Mouse (Mus musculus) layer of hippocampus, postnatal 14 days (tissue): Measurements from ENCODE around the gene Pars2. TPM values are rescaled to one million over a fixed set of nuclear protein-coding genes. Genes with fewer than 3 reads are reported as not detected.

Experiments used
- DNase-seq, 2 experiments: peaks; one replicate each; pipeline ENCODE4 v3.0.0; 2021 to 2022; ENCODE audit warnings: low spot score in 2 of 2, mixed read lengths in 1 of 2
- total RNA-seq, 2 experiments: library from RNA; stranded (reverse); gene quantifications; 2 replicates each; pipeline ENCODE4 v1.2.3; 2021

Gene Pars2
- total RNA-seq, 2 experiments from 2014 or later: 6.8 to 7.3 TPM

- DNase-seq: peak in 1 of 2 experiments; percentile 49
These were observed 17.4 kb upstream of the Pars2 start for GRCm38 (mm10) chr4:106633281-106634085.

- no peak for DNase-seq
These were observed 16.8 kb upstream of the Pars2 start for GRCm38 (mm10) chr4:106634086-106634479.

DNA sequence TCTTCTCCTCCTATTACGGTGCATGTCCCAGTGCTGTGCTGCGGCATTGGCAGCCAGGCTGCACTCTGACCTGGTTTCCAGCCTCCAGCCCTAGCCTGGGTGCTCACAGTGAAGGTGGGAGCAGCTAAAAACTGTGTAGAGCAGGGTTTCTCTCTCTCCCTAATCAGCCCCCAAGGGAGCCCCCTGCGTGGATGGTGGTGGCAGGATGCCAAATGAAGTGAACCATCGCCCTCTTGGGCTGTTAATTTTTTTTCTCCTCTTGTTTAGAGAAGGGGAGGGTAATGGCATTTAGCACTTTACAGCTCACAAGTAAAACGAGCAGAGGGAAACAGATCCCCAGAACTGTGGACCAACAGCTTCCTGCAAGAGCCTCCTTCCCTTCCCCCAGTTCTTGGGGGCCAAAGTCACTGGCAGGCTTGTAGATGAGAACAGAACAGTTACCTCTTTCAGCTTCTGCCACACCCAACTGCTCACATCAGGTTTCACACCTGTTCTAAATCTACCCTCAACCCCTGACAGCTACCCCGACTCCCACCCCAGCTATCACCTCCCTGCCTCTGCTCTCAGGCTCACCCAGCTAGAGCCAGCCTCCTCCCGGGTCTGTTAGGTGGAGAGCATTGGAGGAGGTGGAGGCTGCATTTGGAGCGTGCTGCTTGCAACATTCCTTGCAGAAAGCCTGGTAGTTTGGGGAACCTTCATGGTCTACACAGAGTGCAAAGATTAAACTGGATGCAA is 7.2 kb upstream of the Pars2 start:
- no peak for DNase-seq

DNA sequence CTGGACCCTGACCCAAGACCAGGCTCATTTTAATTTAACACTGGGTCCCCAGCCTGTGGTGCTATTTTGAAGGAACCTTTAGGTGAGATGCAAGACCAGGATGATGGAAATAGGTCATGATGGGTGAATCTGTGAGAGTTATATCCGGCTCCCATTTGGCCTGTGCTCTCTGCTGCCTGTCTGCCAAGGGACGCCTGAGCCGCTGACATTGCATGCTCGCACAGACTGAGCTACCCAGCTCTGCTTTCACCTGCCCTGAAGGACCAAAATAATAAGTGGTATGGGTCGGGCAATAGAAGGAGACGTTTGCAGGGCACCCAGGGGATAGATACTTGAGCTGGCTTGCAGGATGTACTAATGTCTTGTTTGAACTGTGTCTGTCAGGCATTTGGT is 6.7 kb upstream of the Pars2 start:
- DNase-seq: no peak

- no peak for DNase-seq
These were observed 5.1 kb upstream of the Pars2 start for GRCm38 (mm10) chr4:106645797-106646196.

- DNase-seq: no peak
These were observed 3.7 kb upstream of the Pars2 start for GRCm38 (mm10) chr4:106647137-106647536.

DNA sequence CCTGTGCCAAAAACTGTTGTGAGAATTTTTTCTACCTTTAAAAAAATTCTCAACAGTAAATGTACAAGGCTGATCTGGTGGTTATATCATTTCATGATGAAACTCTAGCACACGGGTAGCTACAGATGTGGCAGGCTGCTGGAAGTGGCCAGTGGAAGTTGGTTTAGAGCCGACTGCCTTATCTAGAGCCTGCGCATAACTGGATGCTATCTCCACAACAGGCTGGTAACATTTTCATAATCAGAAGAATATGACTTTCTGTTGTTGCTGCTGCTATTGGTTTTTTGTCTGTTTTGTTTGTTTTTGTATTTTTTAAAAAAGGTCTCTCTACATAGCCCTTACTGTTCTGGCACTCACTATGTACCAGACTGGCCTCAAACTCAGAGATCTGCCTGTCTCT is 1.7 kb downstream of the Pars2 start:
- no peak for DNase-seq

DNA sequence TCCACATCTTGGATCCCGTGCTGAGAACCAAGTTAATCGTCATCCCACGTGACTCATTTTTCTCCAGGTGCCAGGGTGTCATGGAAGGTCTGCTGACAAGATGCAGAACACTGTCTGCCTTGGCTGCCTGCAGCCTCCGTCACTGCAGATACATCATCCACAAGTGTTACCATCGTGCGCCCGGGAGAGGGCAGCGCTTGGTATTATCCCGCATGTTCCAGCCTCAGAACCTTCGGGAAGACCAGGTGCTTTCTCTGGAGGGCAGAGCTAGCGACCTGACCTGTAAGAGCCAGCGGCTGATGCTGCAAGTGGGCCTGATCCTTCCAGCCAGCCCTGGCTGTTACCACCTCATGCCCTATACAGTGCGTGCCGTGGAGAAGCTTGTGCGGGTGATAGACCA is 2.2 kb downstream of the Pars2 start:
- no peak for DNase-seq

DNA sequence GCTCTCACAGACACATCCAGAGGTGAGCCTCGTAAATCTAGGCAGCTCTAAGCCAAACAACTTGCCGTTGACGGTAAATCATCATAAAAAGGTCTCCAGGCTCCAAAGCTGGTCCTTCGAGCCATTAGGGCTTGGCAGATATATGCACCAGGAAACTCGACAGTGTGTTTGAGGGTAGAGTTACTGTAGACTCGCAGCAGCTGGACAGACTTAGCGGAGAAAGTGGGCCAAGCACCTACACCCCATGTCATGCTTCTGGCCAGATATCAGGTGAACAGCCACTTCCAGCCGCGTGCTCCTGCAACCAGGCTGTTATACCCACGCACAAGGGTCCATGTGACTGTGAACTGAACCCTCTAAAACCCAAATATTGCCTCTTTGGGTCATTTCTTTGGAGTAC is 4.8 kb downstream of the Pars2 start:
- no peak for DNase-seq

- DNase-seq: no peak
These were observed 13.1 kb downstream of the Pars2 start for GRCm38 (mm10) chr4:106663956-106664470.

GRCm38 (mm10) chr4:106664697-106665096 is 13.8 kb downstream of the Pars2 start:
- DNase-seq: no peak

GRCm38 (mm10) chr4:106665269-106665668 is 14.4 kb downstream of the Pars2 start:
- DNase-seq: no peak

DNA sequence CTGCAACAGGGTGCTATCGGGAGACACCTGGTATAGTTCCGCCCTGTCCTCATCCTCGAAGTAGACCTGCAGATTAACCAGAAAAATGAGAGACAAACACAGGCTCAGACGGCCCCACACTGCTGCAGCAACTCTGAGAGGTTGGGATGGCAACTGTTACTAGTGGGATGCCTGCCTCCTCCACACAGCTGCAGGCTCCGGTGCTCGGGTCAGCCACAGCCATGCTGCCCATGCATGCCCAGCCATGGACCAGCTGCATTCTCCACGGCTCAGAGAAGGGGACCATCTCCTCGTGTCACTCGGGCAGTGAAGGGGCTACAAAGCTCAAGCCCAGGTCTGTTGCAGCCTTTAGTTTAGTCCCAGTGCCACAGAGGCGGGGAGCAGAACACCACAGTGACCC is 14.8 kb downstream of the Pars2 start:
- DNase-seq: no peak

DNA sequence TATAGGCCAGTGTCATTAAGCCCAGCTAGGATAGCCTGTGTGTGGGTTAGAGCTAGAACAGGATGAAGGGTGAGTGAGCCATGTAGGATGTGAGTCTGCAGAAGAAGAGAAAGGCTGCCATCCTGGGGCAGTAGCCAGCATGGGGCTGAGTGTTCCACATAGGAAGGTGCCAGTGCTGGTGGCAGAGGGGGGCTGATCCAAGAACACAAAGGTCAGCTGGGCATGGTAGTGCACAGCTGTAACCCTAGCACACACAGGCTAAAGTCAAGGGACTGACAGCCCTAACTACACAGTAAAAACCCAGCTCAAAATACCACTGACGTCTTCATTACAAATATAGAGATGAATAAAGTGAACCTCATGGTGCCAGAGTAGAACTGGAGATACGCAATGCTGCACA is 15.7 kb downstream of the Pars2 start:
- no peak for DNase-seq

GRCm38 (mm10) chr4:106676749-106677148 is 25.9 kb downstream of the Pars2 start:
- DNase-seq: no peak

GRCm38 (mm10) chr4:106678442-106679118 is 27.7 kb downstream of the Pars2 start, which contains the start of gene Ttc4:
TSS of gene Ttc4 (minus strand) at chr4:106678944.
- peak; percentile 78 to 85 for DNase-seq

DNA sequence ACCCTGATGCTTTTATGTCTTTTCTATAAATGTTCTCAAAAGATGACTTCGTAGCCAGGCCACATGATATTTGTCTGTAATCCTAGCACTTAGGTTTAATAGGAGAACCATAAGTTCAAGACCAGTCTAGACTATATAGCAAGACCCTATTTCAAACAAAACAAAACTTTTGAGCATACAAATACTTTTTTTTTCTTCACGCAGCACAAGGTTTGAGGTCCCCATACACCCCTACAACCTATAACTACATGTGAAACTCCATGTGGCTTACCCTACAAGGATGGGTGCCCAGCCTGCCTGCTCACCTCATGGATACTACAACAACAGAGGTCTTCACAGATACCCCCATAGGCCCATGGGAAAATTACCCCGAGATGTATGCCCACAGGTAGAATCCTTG is 28.3 kb downstream of the Pars2 start:
- no peak for DNase-seq

DNA sequence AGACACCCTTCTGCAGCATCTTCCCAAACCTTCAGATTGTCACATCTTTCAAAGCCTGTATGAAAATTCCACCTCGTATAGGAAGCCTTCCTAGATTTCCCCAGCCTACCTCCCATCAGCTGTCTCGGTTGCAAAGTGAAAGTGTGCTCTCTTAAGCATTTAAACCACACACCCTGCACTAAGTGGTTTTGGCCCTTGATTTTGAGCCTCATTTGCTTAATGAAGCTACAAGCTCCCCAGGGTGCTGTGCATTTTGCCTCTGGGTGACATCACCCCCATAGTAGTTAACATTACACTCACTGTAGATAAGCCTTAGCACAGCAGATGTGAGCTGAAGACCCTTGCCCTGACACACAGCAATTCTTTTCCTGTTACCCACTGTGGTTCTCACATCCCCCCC is 30.1 kb downstream of the Pars2 start:
- no peak for DNase-seq

DNA sequence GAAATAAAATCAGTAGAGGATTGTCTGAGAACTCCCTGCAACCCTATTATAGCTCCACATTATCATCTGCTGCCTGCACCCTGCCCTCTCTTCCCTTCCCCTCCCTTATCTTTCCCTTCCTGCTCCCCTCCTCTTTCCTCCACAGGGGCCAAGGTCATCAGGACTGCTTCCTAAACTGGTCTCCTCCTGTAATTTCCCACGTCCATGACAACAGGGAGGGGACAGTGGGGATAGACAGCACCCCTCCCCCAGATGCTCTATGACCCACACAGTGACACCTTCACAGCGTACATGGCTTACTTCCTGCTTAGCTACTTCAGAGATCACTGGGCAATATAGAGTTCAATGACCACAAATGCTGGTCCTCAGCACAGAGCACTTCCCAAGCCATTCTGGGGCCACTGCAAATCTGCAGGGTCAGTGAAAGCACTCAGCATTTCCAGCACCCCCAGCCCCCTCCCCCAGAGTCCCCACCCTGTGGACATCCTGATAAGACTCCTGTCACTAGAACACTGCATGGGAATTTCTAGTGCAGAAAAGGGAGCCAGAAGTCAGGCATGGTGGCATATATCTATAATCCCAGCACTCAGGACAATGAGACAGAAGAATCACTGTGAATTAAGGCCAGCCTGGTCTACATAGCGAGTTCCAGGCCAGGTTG is 37.9 kb downstream of the Pars2 start:
- DNase-seq: no peak

DNA sequence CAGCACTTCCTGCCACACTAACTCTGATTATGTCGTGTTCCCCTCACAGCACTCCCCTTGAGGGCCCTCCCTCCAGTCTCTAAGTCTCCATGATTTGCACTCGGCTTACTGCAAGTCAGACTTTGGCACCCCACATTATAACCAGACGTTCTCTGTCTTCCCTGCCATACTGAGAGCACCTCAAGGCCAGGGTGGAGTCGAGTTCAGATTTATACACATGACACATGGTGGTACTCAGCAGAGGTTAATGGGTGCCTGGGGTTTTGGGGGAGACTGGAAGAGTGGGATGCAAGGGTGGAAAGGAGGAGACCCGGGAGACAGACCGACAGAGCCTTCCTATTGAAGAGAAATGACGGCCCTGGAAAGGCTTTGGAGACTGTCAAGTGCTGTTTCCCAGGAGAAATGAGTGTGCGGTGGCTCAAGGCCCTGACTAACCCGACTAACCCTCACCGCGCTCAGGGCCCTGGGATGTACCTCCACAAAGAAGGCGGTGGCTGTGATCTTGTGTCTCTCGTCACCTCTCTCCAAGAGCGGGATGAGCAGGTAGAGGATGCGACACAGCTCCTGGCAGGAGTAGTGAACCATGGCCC is 43.1 kb downstream of the Pars2 start:
- DNase-seq: no peak

GRCm38 (mm10) chr4:106699989-106700388 is 49.1 kb downstream of the Pars2 start:
- no peak for DNase-seq
